Mouse (Mus musculus): ENCODE measurements around the gene Olfr221. TPM values are rescaled to one million over a fixed set of nuclear protein-coding genes. Genes with fewer than 3 reads are reported as not detected.

Olfr221 gene
- polyA plus RNA-seq, 1 experiment from 2014 or later: not detected

DNA sequence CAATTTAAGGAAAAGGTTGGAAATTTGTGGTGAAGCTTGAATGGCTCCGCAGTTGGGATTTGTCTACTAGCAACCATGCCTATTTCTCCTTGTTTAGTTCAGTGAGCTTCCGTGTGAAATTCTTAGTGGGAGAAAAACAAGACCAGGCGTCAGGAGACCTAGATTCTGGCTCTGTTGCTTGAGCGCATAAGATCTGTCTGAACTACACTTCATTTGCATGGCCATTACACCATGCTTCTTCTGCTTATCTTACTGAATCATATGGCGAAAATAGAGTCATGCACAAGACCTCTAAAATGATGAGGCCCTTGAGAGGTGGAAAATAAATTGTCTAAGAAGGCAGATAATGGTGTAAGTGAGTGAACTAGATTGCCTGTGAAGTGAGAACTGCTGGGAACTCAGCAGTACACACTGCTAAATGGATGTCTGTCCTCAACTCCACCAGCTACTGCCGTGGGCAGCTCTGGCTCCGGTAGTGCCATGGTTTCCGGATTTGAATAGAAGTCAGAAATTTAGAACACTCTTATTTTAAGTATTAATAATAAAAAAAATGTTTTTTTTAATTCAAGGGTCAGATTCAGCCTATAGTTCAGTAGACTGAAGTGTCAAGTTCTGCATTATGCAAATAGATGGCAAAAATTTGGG lies 20.6 kb downstream of the Olfr221 start:
- Histone ChIP-seq H3K9ac (replicated peaks; ENCODE audit: low read depth, low read length) (no peak overlapping the region), H3K27me3 (ENCODE audit: control insufficient read depth, insufficient read depth, low read length) (no peaks in the 10 kb centered on the region), H3K27ac (ENCODE audit: low read length) (peak overlapping the region; percentile 100; the same call in 1 of the 2 replicates)

DNA sequence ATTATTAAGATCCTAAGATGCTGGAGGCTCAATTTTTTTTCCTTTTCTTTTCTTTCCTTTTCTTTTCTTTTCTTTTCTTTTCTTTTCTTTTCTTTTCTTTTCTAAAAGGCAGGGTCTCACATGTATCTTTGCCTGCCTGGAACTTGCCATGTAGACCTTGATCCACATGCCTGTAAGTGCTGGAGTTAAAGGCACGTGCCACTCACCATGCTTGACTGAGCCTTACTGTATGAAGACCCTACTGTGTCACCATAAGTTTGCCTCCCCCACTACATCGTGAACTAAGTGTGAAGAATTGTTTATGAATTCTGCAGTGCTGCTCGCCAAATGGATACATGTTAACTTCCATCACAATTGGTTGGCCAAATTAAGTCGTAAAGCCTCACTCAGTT lies 21.1 kb downstream of the Olfr221 start:
- 59% methylated on average over 4 of the region's 4 CpGs for WGBS
- peaks cover 26% of the 10 kb centered on the region for H3K4me1 ChIP-seq (ENCODE audit: control insufficient read depth, insufficient read depth, low read length)

More for the DNA sequence above, 20.6 kb downstream of the Olfr221 start:
- 91% methylated on average over 8 of the region's 8 CpGs for WGBS
- Histone ChIP-seq H3K36me3 (ENCODE audit: control insufficient read depth, insufficient read depth, low read length) (no peaks in the 10 kb centered on the region), H3K4me3 (ENCODE audit: low read depth, low read length) (no peak overlapping the region), H3K9me3 (ENCODE audit: control insufficient read depth, low read depth, low read length) (no peaks in the 10 kb centered on the region), H3K4me1 (ENCODE audit: control insufficient read depth, insufficient read depth, low read length) (peaks cover 21% of the 10 kb centered on the region), H3K4me2 (replicated peaks; ENCODE audit: low read depth, low read length) (no peak overlapping the region)
- no peak for ATAC-seq (ENCODE audit: insufficient number of reproducible peaks, insufficient read depth, low FRiP score, low read depth)

DNA sequence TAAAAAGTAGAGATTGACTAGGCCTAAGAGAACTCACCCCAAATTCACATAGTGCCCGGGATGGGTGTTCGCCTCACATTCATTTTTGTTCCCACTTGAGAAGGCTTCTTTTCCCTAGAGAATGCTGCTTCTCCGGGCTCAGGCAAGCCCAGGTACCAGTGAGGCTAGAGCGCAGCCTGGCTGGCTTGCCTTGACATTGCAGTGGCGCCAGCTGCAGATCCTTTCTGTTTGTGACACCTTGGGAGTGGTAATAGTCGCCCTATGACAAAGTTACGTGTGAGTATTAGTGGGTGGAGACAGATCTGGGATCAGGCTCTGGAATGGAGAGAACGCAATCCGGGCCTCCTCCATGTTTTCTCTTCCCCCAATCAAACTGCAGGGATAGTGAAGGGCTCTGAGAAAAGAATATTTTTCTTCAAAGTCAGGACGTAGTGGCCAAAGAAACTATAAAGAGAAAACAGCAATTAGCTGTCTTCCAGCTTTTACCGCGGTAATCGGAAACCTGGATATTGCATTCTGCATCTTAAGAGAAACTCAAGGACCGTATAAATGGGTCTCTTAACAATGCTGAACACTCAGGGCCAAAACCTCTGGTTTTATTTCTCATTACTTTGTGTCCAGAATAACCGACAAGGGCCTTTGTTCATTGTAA lies 21.6 kb downstream of the Olfr221 start, which contains the start of gene Zfp219:
Gene Zfp219 (minus strand): TSS at position 248 of the 652 bp plus-strand sequence.
- Histone ChIP-seq H3K27ac (ENCODE audit: low read length) (peak within 1 kb of the TSS; percentile 100), H3K9me3 (ENCODE audit: control insufficient read depth, low read depth, low read length) (no peaks in the 10 kb centered on the region), H3K36me3 (ENCODE audit: control insufficient read depth, insufficient read depth, low read length) (no peaks in the 10 kb centered on the region), H3K9ac (replicated peaks; ENCODE audit: low read depth, low read length) (peak within 1 kb of the TSS; percentile 83), H3K27me3 (ENCODE audit: control insufficient read depth, insufficient read depth, low read length) (no peaks in the 10 kb centered on the region), H3K4me2 (replicated peaks; ENCODE audit: low read depth, low read length) (peak within 1 kb of the TSS; percentile 66), H3K4me1 (ENCODE audit: control insufficient read depth, insufficient read depth, low read length) (peaks cover 31% of the 10 kb centered on the region), H3K4me3 (ENCODE audit: low read depth, low read length) (peak within 1 kb of the TSS; percentile 55)
- WGBS: 5% methylated on average over 15 of the region's 15 CpGs
- ATAC-seq (ENCODE audit: insufficient number of reproducible peaks, insufficient read depth, low FRiP score, low read depth): peak; percentile 73

More for the DNA sequence above, 21.1 kb downstream of the Olfr221 start:
- Histone ChIP-seq H3K4me2 (replicated peaks; ENCODE audit: low read depth, low read length) (peak overlapping the region; percentile 66), H3K36me3 (ENCODE audit: control insufficient read depth, insufficient read depth, low read length) (no peaks in the 10 kb centered on the region), H3K9ac (replicated peaks; ENCODE audit: low read depth, low read length) (0 out of 2 replicates have a peak overlapping the region, but pooled peaks have one; percentile 28), H3K27ac (ENCODE audit: low read length) (peak overlapping the region; percentile 100), H3K27me3 (ENCODE audit: control insufficient read depth, insufficient read depth, low read length) (no peaks in the 10 kb centered on the region), H3K4me3 (ENCODE audit: low read depth, low read length) (peak overlapping the region; percentile 55; the same call in 1 of the 2 replicates), H3K9me3 (ENCODE audit: control insufficient read depth, low read depth, low read length) (no peaks in the 10 kb centered on the region)
- no peak for ATAC-seq (ENCODE audit: insufficient number of reproducible peaks, insufficient read depth, low FRiP score, low read depth)

DNA sequence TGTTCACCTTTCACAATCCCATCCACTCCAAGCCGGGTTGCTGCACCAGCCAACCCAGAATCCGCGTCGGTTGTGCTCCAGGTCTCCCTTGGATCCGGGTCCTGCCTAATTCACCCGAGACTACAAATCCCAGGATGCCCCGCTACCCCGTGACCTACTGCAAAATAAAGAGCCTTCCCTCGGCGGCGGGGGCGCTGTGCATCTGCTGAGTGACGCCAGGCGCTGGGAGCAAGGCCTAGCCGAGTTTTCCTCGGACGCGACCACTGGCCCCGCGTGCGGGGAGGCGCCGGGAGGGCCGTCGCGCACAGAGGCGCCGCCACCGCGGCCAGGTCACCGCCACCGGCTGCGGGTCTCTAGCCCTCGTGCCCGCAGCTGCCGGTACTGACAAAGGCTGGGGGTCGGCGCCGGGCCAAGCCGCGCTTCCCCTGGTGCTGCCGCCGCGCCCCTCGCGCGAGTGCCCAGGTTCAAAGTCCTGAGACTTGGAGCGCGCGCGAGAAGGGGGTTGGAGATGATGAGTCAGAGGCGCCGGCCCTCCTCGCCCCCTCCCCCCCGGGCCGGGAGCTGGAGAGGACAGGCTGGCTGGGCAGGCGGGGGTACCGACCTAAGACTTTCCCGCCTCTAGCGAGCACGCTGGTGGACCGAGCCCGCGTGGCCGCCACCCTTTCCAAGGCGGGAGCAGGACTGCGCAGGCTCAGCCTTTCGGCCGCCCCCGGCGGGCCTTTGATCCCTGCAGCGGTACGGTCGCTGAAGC lies 22.5 kb downstream of the Olfr221 start:
- Histone ChIP-seq H3K4me3 (ENCODE audit: low read depth, low read length) (peak overlapping the region; percentile 55), H3K4me2 (replicated peaks; ENCODE audit: low read depth, low read length) (peak overlapping the region; percentile 66), H3K27me3 (ENCODE audit: control insufficient read depth, insufficient read depth, low read length) (no peaks in the 10 kb centered on the region), H3K36me3 (ENCODE audit: control insufficient read depth, insufficient read depth, low read length) (no peaks in the 10 kb centered on the region), H3K9ac (replicated peaks; ENCODE audit: low read depth, low read length) (peak overlapping the region; percentile 83), H3K9me3 (ENCODE audit: control insufficient read depth, low read depth, low read length) (no peaks in the 10 kb centered on the region), H3K4me1 (ENCODE audit: control insufficient read depth, insufficient read depth, low read length) (peaks cover 37% of the 10 kb centered on the region), H3K27ac (ENCODE audit: low read length) (peak overlapping the region; percentile 100)
- ATAC-seq (ENCODE audit: insufficient number of reproducible peaks, insufficient read depth, low FRiP score, low read depth): peak; percentile 89
- WGBS: under 1% methylated on average over 73 of the region's 74 CpGs

DNA sequence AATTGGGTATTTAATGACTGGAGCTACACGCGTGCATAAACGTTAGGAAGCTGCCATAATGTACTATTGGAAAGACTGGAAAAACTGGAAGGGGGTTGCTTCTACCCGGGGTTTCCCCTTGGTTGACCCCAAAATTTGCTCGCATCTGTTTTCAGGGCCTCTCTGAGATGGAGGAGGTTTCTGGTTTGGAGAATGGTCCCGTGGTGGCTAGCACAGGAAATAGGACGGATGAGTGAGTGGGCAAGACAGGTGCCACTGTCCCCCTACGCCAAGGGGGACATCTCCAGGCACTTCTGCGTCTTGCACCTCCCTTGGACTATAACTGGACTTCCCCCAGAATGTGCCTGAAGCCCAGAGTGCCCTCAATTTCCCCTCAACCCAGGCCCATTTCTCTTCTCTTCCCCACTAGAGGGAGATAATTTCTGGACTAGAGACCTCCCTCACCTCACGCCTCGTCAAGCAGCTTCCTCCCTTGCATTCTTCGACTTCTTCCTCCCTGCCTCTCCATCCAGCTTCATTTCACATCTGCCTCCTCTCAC lies 23.1 kb downstream of the Olfr221 start:
- Histone ChIP-seq H3K4me3 (ENCODE audit: low read depth, low read length) (peak overlapping the region; percentile 55), H3K9ac (replicated peaks; ENCODE audit: low read depth, low read length) (peak overlapping the region; percentile 83), H3K4me1 (ENCODE audit: control insufficient read depth, insufficient read depth, low read length) (peaks cover 37% of the 10 kb centered on the region), H3K27me3 (ENCODE audit: control insufficient read depth, insufficient read depth, low read length) (no peaks in the 10 kb centered on the region), H3K9me3 (ENCODE audit: control insufficient read depth, low read depth, low read length) (no peaks in the 10 kb centered on the region), H3K4me2 (replicated peaks; ENCODE audit: low read depth, low read length) (peak overlapping the region; percentile 66), H3K27ac (ENCODE audit: low read length) (peak overlapping the region; percentile 100), H3K36me3 (ENCODE audit: control insufficient read depth, insufficient read depth, low read length) (no peaks in the 10 kb centered on the region)
- peak; percentile 4; the same call in 1 of the 2 replicates for ATAC-seq (ENCODE audit: insufficient number of reproducible peaks, insufficient read depth, low FRiP score, low read depth)
- WGBS: 28% methylated on average over 12 of the region's 12 CpGs

DNA sequence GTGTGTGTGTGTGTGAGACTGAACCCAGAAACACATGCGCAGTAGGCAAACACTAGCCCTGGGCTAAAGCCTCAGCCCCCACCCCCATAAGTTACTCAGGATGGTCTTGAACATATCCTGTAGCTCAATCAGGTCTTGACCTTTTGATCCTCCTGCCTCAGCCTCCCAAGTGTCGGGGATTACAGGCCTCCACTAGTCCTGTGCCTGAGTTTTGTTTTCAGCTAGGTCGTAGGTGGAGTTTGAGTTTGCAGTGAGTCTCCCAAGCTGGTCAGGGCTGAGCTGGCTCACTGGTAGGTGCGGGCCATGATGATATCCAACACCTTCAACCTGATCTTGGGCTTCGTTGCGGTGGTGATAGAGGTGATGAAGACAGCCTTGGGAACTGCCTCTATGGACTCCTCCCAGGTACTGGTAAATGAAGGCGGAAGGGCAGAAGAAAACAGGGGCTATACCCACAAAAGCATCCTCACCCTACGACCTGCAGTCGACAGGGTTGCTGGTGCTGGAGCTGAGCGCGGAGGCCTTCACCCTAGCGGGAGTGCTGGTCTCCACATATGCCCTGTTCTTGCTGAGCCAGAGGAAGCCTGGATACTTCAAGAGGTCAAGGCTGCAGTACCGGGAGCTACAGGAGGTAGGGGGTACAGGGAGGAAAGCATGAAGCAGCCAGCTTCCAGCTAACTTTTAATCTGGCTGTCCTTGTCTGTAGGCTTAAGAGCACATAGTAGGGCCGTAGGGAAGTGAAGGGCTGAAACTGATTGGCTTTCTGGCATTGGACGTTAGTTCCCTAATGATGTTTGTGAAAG lies 23.8 kb downstream of the Olfr221 start:
- H3K4me2 ChIP-seq (replicated peaks; ENCODE audit: low read depth, low read length): peak overlapping the region; percentile 66
- H3K4me3 ChIP-seq (ENCODE audit: low read depth, low read length): peak overlapping the region; percentile 55
- H3K9me3 ChIP-seq (ENCODE audit: control insufficient read depth, low read depth, low read length): no peaks in the 10 kb centered on the region
- peak overlapping the region; percentile 100; the same call in 1 of the 2 replicates for H3K27ac ChIP-seq (ENCODE audit: low read length)
- no peaks in the 10 kb centered on the region for H3K27me3 ChIP-seq (ENCODE audit: control insufficient read depth, insufficient read depth, low read length)
- WGBS: 85% methylated on average over 15 of the region's 15 CpGs
- peaks cover 36% of the 10 kb centered on the region for H3K4me1 ChIP-seq (ENCODE audit: control insufficient read depth, insufficient read depth, low read length)
- peak overlapping the region; percentile 83; the same call in 1 of the 2 replicates for H3K9ac ChIP-seq (replicated peaks; ENCODE audit: low read depth, low read length)
- no peak for ATAC-seq (ENCODE audit: insufficient number of reproducible peaks, insufficient read depth, low FRiP score, low read depth)
- no peaks in the 10 kb centered on the region for H3K36me3 ChIP-seq (ENCODE audit: control insufficient read depth, insufficient read depth, low read length)

DNA sequence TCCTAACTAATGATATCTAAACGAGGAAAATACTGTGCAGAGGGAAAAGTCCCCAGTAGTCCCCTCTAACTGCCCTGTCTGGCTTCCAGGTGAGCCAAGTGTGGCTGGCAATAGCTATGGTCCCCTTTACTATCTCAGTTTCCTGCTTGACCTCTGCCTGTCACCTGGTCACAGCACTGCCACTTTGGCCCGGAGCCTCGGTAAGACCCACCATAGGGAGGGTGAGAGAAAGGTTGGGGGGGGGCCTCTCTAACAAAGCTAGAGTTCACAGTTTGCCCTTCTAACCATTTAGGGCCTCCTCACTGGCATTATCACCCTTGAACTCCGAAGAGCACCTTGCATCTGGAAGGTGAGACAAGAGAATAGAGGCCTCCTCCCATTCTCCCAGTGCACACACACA lies 24.6 kb downstream of the Olfr221 start:
- WGBS: 87% methylated on average over 4 of the region's 4 CpGs
- no peaks in the 10 kb centered on the region for H3K9me3 ChIP-seq (ENCODE audit: control insufficient read depth, low read depth, low read length)
- no peak overlapping the region for H3K4me2 ChIP-seq (replicated peaks; ENCODE audit: low read depth, low read length)
- peaks cover 31% of the 10 kb centered on the region for H3K4me1 ChIP-seq (ENCODE audit: control insufficient read depth, insufficient read depth, low read length)
- H3K9ac ChIP-seq (replicated peaks; ENCODE audit: low read depth, low read length): no peak overlapping the region
- H3K4me3 ChIP-seq (ENCODE audit: low read depth, low read length): no peak overlapping the region
- no peaks in the 10 kb centered on the region for H3K27me3 ChIP-seq (ENCODE audit: control insufficient read depth, insufficient read depth, low read length)
- H3K36me3 ChIP-seq (ENCODE audit: control insufficient read depth, insufficient read depth, low read length): no peaks in the 10 kb centered on the region
- ATAC-seq (ENCODE audit: insufficient number of reproducible peaks, insufficient read depth, low FRiP score, low read depth): no peak
- H3K27ac ChIP-seq (ENCODE audit: low read length): no peak overlapping the region
